In genomic region chr5:37204886-37205285, GRCm38 (mm10) we compare ENCODE assay signal across 26 mouse cellular contexts. TPM values are rescaled to one million over a fixed set of nuclear protein-coding genes. Genes with fewer than 3 reads are reported as not detected.
"Had no signal": no experiment of that assay in that cellular context is flagged by ENCODE, and none has a peak within 500 bp of the region (broad histone marks: within the 10 kb centered on the region; RNA-seq: fewer than 3 reads in every experiment).

No protein-coding gene starts in this region.

- ATAC-seq: hindbrain, postnatal 0 days; intestine, embryonic 16.5 days; liver, embryonic 12.5 days had no signal

- H3K9me3 ChIP-seq: heart, embryonic 10.5 days; hindbrain, embryonic 13.5 days; hindbrain, embryonic 15.5 days; kidney, embryonic 15.5 days; limb, embryonic 15.5 days; liver, embryonic 12.5 days had no signal

- H3K4me2 ChIP-seq: heart, embryonic 12.5 days; hindbrain, embryonic 13.5 days; hindbrain, embryonic 15.5 days; kidney, embryonic 15.5 days; limb, embryonic 13.5 days; limb, embryonic 15.5 days; liver, embryonic 12.5 days had no signal

- H3K36me3 ChIP-seq: heart, embryonic 10.5 days; heart, embryonic 12.5 days; hindbrain, embryonic 13.5 days; hindbrain, embryonic 15.5 days; kidney, embryonic 15.5 days; limb, embryonic 13.5 days; limb, embryonic 15.5 days; liver, embryonic 12.5 days had no signal

- H3K9ac ChIP-seq: heart, embryonic 12.5 days; hindbrain, embryonic 13.5 days; hindbrain, embryonic 15.5 days; kidney, embryonic 15.5 days; limb, embryonic 13.5 days; limb, embryonic 15.5 days; liver, embryonic 12.5 days; liver, embryonic 14.5 days had no signal

- DNase-seq: gastrocnemius, adult 2 months; gastrocnemius, postnatal 10 days; gastrocnemius, postnatal 25 days; heart, adult 18-20 months; heart, postnatal 10 days; heart, postnatal 4 days; kidney, adult 11 months; kidney, adult 2 months; kidney, adult 9 months; kidney, postnatal 14 days; kidney, postnatal 36 days; left cerebral cortex, postnatal 4 days had no signal

- H3K4me3 ChIP-seq: gastrocnemius, adult 2 months; heart, embryonic 10.5 days; heart, embryonic 12.5 days; hindbrain, embryonic 13.5 days; hindbrain, embryonic 15.5 days; kidney, embryonic 15.5 days; limb, embryonic 13.5 days; limb, embryonic 15.5 days; liver, embryonic 12.5 days had no signal

- H3K27ac ChIP-seq: gastrocnemius, adult 2 months; heart, embryonic 10.5 days; hindbrain, embryonic 13.5 days; hindbrain, embryonic 15.5 days; hindbrain, postnatal 0 days; kidney, embryonic 15.5 days; kidney, postnatal 0 days; limb, embryonic 13.5 days; limb, embryonic 15.5 days; liver, embryonic 12.5 days; liver, embryonic 14.5 days had no signal

- H3K27me3 ChIP-seq: hindbrain, embryonic 13.5 days; hindbrain, embryonic 15.5 days; limb, embryonic 15.5 days; liver, embryonic 12.5 days had no signal

- H3K4me1 ChIP-seq: heart, embryonic 10.5 days; heart, embryonic 12.5 days; kidney, embryonic 15.5 days; limb, embryonic 15.5 days; liver, embryonic 12.5 days had no signal

RNA-seq across cellular contexts. Expression of gene Crmp1, which starts 36.9 kb away (rescaled TPM):
- total RNA-seq: granulocyte monocyte progenitor cell, adult 5-6 weeks; liver, adult 2 months had no signal
- polyA plus RNA-seq: liver, adult 2 months had no signal
